Mouse (Mus musculus): ENCODE measurements around the gene Cdc26.

- no peak for TF ChIP-seq CTCF (IDR thresholded peaks at IDR 0.05; ENCODE audit: low read depth)
- TF ChIP-seq EP300 (IDR thresholded peaks at IDR 0.05; ENCODE audit: low read depth): peak; percentile 39
These were observed 25.2 kb downstream of the Cdc26 start for GRCm38 (mm10) chr4:62383207-62383606.
